Mouse (Mus musculus) ES-Bruce4 (cell line): ENCODE measurements around the gene Bpifb5. TPM values are rescaled to one million over a fixed set of nuclear protein-coding genes. Genes with fewer than 3 reads are reported as not detected.
"Not testable (repeated sequence)": the region's sequence is repeated elsewhere in the genome, so short reads cannot be mapped to it uniquely, and the experiment has no call there.

ENCODE experiments used
- H3K27ac ChIP-seq: 2 replicates; pipeline ENCODE4 v1.5.1; 2012; ENCODE audit warnings: low read length, inconsistent platforms; ENCODE audit not compliant: insufficient read depth
- H3K27me3 ChIP-seq: 2 replicates; pipeline ENCODE4 v1.6.1; 2012; ENCODE audit warnings: mild to moderate bottlenecking, low read length, inconsistent platforms; ENCODE audit not compliant: control insufficient read depth, poor library complexity, insufficient read depth, severe bottlenecking
- H3K36me3 ChIP-seq: 2 replicates; pipeline ENCODE4 v1.6.1; 2012; ENCODE audit warnings: inconsistent platforms, mild to moderate bottlenecking, low read length, moderate library complexity; ENCODE audit not compliant: control insufficient read depth, poor library complexity, insufficient read depth, severe bottlenecking
- H3K4me1 ChIP-seq: one replicate; pipeline ENCODE4 v1.8.1; 2011; ENCODE audit warnings: low read length; ENCODE audit not compliant: control insufficient read depth, insufficient read depth
- H3K4me3 ChIP-seq: 2 replicates; pipeline ENCODE4 v1.5.1; 2011; ENCODE audit warnings: low read depth, mild to moderate bottlenecking, low read length
- H3K9ac ChIP-seq: 2 replicates; pipeline ENCODE4 v1.6.1; 2012; ENCODE audit warnings: low read depth, mild to moderate bottlenecking, inconsistent platforms; ENCODE audit not compliant: poor library complexity, severe bottlenecking
- H3K9me3 ChIP-seq: replicated peaks from 2 replicates; pipeline ENCODE4 v1.6.1; 2012; ENCODE audit warnings: mild to moderate bottlenecking, low read length, inconsistent platforms; ENCODE audit not compliant: control insufficient read depth, poor library complexity, insufficient read depth, severe bottlenecking
- CTCF ChIP-seq: IDR thresholded peaks from one replicate; pipeline ENCODE4 v1.8.1; 2011; ENCODE audit warnings: low read depth, low read length
- EP300 ChIP-seq: IDR thresholded peaks from 2 replicates; pipeline ENCODE4 v1.6.1; 2011; ENCODE audit warnings: low read depth, low read length; ENCODE audit not compliant: insufficient read depth
- POLR2A ChIP-seq: IDR thresholded peaks from one replicate; pipeline ENCODE4 v1.8.1; 2011; ENCODE audit warnings: low read length; ENCODE audit not compliant: insufficient read depth
- polyA plus RNA-seq: library from polyadenylated mRNA; stranded (reverse); fragments of >200 nt; gene quantifications from 2 replicates; pipeline ENCODE4 v1.2.4, GENCODE M21; 2011; ENCODE audit warnings: low read depth; ENCODE audit not compliant: missing spikeins, insufficient read depth, insufficient read length

Bpifb5 gene
- polyA plus RNA-seq, 1 experiment: 0.73 TPM

DNA sequence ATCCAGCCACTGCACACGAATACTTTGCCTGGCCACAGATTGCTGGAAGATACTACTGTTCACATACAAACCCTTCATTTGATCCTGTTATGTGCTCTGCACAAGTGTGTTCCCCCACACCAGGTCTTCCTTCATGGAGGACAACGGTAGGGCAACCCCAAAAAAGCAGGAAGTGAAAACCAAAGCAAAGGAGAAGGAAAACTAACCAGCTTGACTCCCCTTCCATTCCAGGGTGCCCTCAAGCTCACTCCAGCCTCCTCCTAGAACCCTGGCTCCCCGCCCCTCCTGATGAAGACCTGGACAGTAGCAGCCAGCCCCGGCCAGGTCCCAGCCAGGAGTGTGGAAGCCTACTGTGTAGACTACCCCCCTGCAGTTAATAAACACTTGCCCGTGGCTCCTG lies 3.6 kb upstream of the Bpifb5 start:
- Histone ChIP-seq H3K27me3 (no peaks in the 10 kb centered on the region), H3K27ac (no peak overlapping the region), H3K9me3 (no peaks in the 10 kb centered on the region), H3K9ac (no peak overlapping the region), H3K36me3 (no peaks in the 10 kb centered on the region), H3K4me3 (no peak overlapping the region), H3K4me1 (peaks cover 6% of the 10 kb centered on the region)
- TF ChIP-seq POLR2A (no peak), CTCF (no peak), EP300 (no peak)

DNA sequence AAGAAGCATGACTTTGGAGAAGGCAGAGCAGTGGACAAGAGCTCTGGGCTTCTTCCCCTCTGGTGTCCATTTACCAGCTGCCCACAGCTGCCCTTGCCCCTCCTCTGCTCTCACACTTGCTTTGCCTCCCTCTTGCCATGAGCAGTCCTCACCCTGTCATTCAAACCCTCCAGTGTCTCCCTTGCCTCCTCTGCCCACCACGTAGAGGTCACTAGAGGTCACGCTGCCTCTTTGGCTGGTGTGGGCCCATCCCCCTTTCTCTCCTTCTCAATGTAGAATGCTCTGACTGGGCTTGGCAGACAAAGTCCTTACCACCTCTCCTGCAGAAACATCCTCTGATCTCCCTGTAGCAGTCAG lies 353 bp downstream of the Bpifb5 start:
- Histone ChIP-seq H3K36me3 (no peaks in the 10 kb centered on the region), H3K4me1 (peaks cover 6% of the 10 kb centered on the region), H3K4me3 (no peak overlapping the region), H3K9me3 (no peaks in the 10 kb centered on the region), H3K27me3 (no peaks in the 10 kb centered on the region), H3K9ac (no peak overlapping the region), H3K27ac (no peak overlapping the region)
- TF ChIP-seq EP300 (no peak), CTCF (no peak), POLR2A (no peak)

DNA sequence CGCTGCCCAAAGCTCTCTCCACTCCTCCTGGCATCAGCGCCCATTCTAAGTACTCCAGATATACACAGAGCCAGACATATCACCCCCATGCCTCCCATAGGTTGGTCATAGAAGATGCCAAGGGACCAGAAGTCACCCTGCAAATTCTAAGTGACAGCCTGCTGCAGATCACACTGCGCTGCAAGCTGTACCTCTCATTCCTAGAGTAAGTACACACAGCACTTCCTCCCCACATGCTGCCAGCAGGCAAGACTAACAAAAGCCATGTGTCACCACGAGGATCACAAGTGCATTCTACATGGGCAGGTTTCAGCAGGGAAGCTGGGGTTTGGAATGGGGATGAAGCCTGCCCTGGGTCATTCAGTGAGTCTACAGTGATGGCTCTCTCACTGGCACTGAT lies 3.4 kb downstream of the Bpifb5 start:
- Histone ChIP-seq H3K4me3 (no peak overlapping the region), H3K27ac (no peak overlapping the region), H3K4me1 (peaks cover 6% of the 10 kb centered on the region), H3K36me3 (no peaks in the 10 kb centered on the region), H3K27me3 (no peaks in the 10 kb centered on the region), H3K9me3 (no peaks in the 10 kb centered on the region), H3K9ac (no peak overlapping the region)
- TF ChIP-seq POLR2A: no peak
- TF ChIP-seq EP300: no peak
- TF ChIP-seq CTCF: no peak

DNA sequence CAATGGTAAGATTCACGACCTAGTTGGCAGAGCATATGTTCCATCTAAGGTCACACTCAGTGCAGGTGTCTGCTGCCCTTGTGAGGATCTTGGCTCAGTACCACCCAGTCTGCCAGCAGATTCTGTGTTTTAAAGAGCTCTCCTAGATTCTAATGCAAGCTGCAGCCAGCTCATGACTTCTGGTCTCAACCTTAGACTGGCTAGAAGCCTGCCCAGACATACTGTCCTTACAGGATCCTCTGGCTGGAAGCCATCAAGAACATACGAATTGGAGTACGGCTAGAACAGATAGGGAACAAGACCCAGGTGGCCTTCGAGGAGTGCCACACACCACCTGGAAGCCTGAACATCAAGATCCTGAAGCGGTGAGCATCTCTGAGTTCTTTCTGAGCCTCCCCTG lies 4.3 kb downstream of the Bpifb5 start:
- H3K36me3 ChIP-seq: no peaks in the 10 kb centered on the region

DNA sequence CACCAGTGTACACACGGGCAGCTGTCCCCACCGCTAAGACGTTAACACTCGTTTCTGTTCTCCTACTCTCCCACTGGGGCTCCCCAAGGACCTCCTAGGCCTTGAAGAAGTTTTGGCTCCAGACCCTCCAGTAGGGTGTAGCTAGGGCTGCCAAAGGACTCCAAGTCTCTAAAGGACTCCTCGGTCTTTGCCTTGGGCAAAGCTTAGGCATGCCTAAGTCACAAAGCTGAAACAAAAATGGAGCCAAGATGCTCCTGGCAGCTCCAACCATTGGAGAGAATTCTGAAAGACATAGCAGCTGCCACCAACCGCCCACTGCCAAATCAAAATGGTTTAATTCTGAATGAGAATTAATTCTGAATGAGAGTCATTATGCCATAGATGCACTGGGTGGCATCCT lies 9.9 kb downstream of the Bpifb5 start:
- TF ChIP-seq POLR2A (no peak), CTCF (no peak), EP300 (no peak)

More for the DNA sequence above, 4.3 kb downstream of the Bpifb5 start:
- H3K4me1 ChIP-seq: peaks cover 6% of the 10 kb centered on the region
- no peak overlapping the region for H3K27ac ChIP-seq
- H3K4me3 ChIP-seq: no peak overlapping the region
- no peaks in the 10 kb centered on the region for H3K9me3 ChIP-seq
- H3K27me3 ChIP-seq: no peaks in the 10 kb centered on the region
- TF ChIP-seq CTCF (no peak), EP300 (no peak), POLR2A (no peak)
- no peak overlapping the region for H3K9ac ChIP-seq

DNA sequence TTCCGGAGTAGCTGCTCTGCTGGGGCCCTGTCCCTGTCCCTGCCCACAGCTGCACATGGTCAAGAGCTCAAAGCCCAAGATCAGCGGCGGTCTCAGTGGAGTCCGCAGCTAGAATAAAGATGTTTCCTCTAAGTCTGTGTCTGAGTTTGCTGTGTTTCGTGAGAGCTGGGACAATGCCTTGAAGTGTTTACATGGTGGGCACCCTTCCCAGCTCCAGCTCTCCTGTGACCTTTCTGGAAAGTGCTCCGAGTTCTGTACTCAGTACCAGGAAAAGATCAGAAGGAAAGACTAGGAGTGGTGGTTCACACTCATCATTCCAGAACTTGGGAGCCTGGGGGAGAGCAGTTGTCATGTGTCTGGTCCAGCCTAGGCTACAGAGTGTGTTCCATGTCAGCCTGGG lies 17.2 kb downstream of the Bpifb5 start:
- no peak overlapping the region for H3K27ac ChIP-seq
- no peaks in the 10 kb centered on the region for H3K4me1 ChIP-seq
- H3K27me3 ChIP-seq: no peaks in the 10 kb centered on the region
- no peak overlapping the region for H3K4me3 ChIP-seq
- H3K36me3 ChIP-seq: no peaks in the 10 kb centered on the region
- no peak for TF ChIP-seq EP300
- no peak for TF ChIP-seq POLR2A
- no peak for TF ChIP-seq CTCF
- no peak overlapping the region for H3K9ac ChIP-seq
- peaks cover 28% of the 10 kb centered on the region for H3K9me3 ChIP-seq

More for the DNA sequence above, 9.9 kb downstream of the Bpifb5 start:
- no peak overlapping the region for H3K4me3 ChIP-seq
- H3K4me1 ChIP-seq: no peaks in the 10 kb centered on the region
- no peaks in the 10 kb centered on the region for H3K36me3 ChIP-seq
- H3K27ac ChIP-seq: no peak overlapping the region
- no peaks in the 10 kb centered on the region for H3K27me3 ChIP-seq
- no peak overlapping the region for H3K9ac ChIP-seq
- no peaks in the 10 kb centered on the region for H3K9me3 ChIP-seq

DNA sequence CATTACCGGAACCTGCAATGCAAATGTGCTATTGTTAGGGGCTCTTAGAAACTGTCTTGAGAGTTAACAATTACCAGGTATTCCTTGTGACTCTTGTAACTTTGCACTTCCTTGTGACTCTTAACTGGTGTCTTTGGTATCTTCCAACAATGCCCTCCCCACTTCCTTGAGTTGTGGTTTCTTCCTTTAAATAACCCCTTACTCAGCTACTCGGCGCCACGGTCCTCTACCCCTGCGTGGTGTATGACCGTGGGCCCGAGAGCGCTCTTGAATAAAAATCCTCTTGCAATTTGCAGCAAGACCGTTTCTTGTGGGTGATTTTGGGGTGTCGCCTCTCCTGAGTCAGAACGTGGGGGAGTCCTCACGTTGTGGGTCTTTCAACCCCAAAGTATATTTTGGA lies 19.2 kb downstream of the Bpifb5 start:
- not testable (repeated sequence) for H3K4me1 ChIP-seq, H3K27me3 ChIP-seq, H3K27ac ChIP-seq, H3K9ac ChIP-seq, H3K36me3 ChIP-seq, H3K4me3 ChIP-seq
- H3K9me3 ChIP-seq: peaks cover 28% of the 10 kb centered on the region
